Mouse (Mus musculus) large intestine, adult 2 months (tissue): Measurements from ENCODE around the gene H2-M10.5. TPM values are rescaled to one million over a fixed set of nuclear protein-coding genes. Genes with fewer than 3 reads are reported as not detected.
A peak's percentile ranks its signal among the peaks of the same experiment; 100 is the strongest.
"Not testable (repeated sequence)": the region's sequence is repeated elsewhere in the genome, so short reads cannot be mapped to it uniquely, and the experiment has no call there.

Experiments used
- DNase-seq: peaks from one replicate; pipeline ENCODE4 v3.0.0-alpha.2; 2012; ENCODE audit warnings: low read depth, low spot score
- WGBS: fragments of 180-500 bp; shearing (Covaris S2); methylation state at CpG from one replicate; pipeline ENCODE4 v1.1.7; 2018; 5-methylcytosine and 5-hydroxymethylcytosine counted together
- polyA plus RNA-seq: library from polyadenylated mRNA; depleted of rRNA; stranded (reverse); fragments of >200 nt; gene quantifications from 2 replicates; pipeline ENCODE4 v1.2.3, GENCODE M21; 2012; rRNA removed

H2-M10.5 gene
- not detected in 2 replicates for polyA plus RNA-seq

GRCm38 (mm10) chr17:36772610-36773009 is at the start of gene H2-M10.5:
Gene H2-M10.5, plus strand, starts transcription at chr17:36772910.
- DNase-seq: not testable (repeated sequence)
- WGBS: 92% methylated on average over 2 of the region's 2 CpGs

- WGBS: 22% methylated on average over 2 of the region's 2 CpGs
Observed at GRCm38 (mm10) chr17:36726046-36726445, 46.7 kb upstream of the H2-M10.5 start.

GRCm38 (mm10) chr17:36763816-36764215 is 8.9 kb upstream of the H2-M10.5 start:
- DNase-seq: no peak
- 56% methylated on average over 2 of the region's 2 CpGs for WGBS

More at GRCm38 (mm10) chr17:36726046-36726445, 46.7 kb upstream of the H2-M10.5 start:
- DNase-seq: no peak

GRCm38 (mm10) chr17:36764244-36764643 is 8.5 kb upstream of the H2-M10.5 start:
- 19% methylated on average over 2 of the region's 2 CpGs for WGBS
- not testable (repeated sequence) for DNase-seq

GRCm38 (mm10) chr17:36765403-36765802 is 7.3 kb upstream of the H2-M10.5 start:
- 29% methylated on average over 2 of the region's 2 CpGs for WGBS
- DNase-seq: not testable (repeated sequence)

GRCm38 (mm10) chr17:36781533-36781932 is 8.8 kb downstream of the H2-M10.5 start:
- no peak for DNase-seq
- WGBS: 54% methylated on average over 3 of the region's 3 CpGs

- peak; percentile 11 for DNase-seq
- WGBS: 42% methylated on average over 1 of the region's 1 CpGs
Observed at GRCm38 (mm10) chr17:36786483-36786886, 13.8 kb downstream of the H2-M10.5 start.

GRCm38 (mm10) chr17:36788351-36788750 is 15.6 kb downstream of the H2-M10.5 start:
- no peak for DNase-seq
- 36% methylated on average over 2 of the region's 2 CpGs for WGBS

GRCm38 (mm10) chr17:36788801-36789200 is 16.1 kb downstream of the H2-M10.5 start:
- DNase-seq: peak; percentile 65

GRCm38 (mm10) chr17:36799493-36799892 is 26.8 kb downstream of the H2-M10.5 start:
- WGBS: 63% methylated on average over 10 of the region's 10 CpGs
- no peak for DNase-seq

GRCm38 (mm10) chr17:36799921-36800462 is 27.3 kb downstream of the H2-M10.5 start:
- 29% methylated on average over 4 of the region's 4 CpGs for WGBS
- not testable (repeated sequence) for DNase-seq

- no peak for DNase-seq
Observed at GRCm38 (mm10) chr17:36811871-36812270, 39.2 kb downstream of the H2-M10.5 start, which contains the start of gene H2-M10.6. Gene H2-M10.6, plus strand, starts transcription at chr17:36812171.

- peak; percentile 35 for DNase-seq
Observed at GRCm38 (mm10) chr17:36824005-36824404, 51.3 kb downstream of the H2-M10.5 start.

GRCm38 (mm10) chr17:36825525-36825924 is 52.8 kb downstream of the H2-M10.5 start:
- no peak for DNase-seq
- WGBS: 12% methylated on average over 4 of the region's 4 CpGs

Other genes with a start within 250 kb of the H2-M10.5 start
- not detected in 2 replicates for gene H2-M11, start 225.8 kb upstream of the H2-M10.5 start, polyA plus RNA-seq
- gene H2-M9, start 130.2 kb upstream of the H2-M10.5 start, polyA plus RNA-seq: 0.19 TPM in 1 of 2 replicates, not detected in the other
- not detected in 2 replicates for gene H2-M1, start 100.7 kb upstream of the H2-M10.5 start, polyA plus RNA-seq
- not detected in 2 replicates for gene H2-M10.6, start 39.3 kb downstream of the H2-M10.5 start, polyA plus RNA-seq
- gene Trim26, start 64.2 kb downstream of the H2-M10.5 start, polyA plus RNA-seq: 36.3 and 48.6 TPM in 2 replicates
- gene Trim15, start 94.3 kb downstream of the H2-M10.5 start, polyA plus RNA-seq: 49.0 and 59.4 TPM in 2 replicates
- gene Trim10, start 96.7 kb downstream of the H2-M10.5 start, polyA plus RNA-seq: 0.12 and 0.24 TPM in 2 replicates
- 65.2 and 73.9 TPM in 2 replicates for gene Trim40, start 117.2 kb downstream of the H2-M10.5 start, polyA plus RNA-seq
- gene Trim31, start 125.2 kb downstream of the H2-M10.5 start, polyA plus RNA-seq: 45.9 and 70.6 TPM in 2 replicates
- gene Rnf39, start 170.0 kb downstream of the H2-M10.5 start, polyA plus RNA-seq: 4.7 and 4.8 TPM in 2 replicates
- gene Ppp1r11, start 178.8 kb downstream of the H2-M10.5 start, polyA plus RNA-seq: 46.0 and 54.1 TPM in 2 replicates
- 36.9 and 49.6 TPM in 2 replicates for gene Znrd1, start 185.6 kb downstream of the H2-M10.5 start, polyA plus RNA-seq
- 1.2 and 2.2 TPM in 2 replicates for gene Znrd1as, start 185.7 kb downstream of the H2-M10.5 start, polyA plus RNA-seq
- gene 2410137M14Rik, start 208.3 kb downstream of the H2-M10.5 start, polyA plus RNA-seq: not detected in 2 replicates
- 0.14 TPM in 1 of 2 replicates, not detected in the other for gene H2-M5, start 216.6 kb downstream of the H2-M10.5 start, polyA plus RNA-seq
- 1.4 and 2.6 TPM in 2 replicates for gene Zfp57, start 228.3 kb downstream of the H2-M10.5 start, polyA plus RNA-seq